Mouse (Mus musculus) neural tube, embryonic 11.5 days (tissue): ENCODE data around the gene Tlr6. TPM values are rescaled to one million over a fixed set of nuclear protein-coding genes. Genes with fewer than 3 reads are reported as not detected.

Source experiments
- ATAC-seq: fragments of 200-750 bp; cut with Nextera tagmentation; 2 replicates; pipeline ENCODE4 v1.8.0; 2017; ENCODE audit warnings: moderate number of reproducible peaks, mild to moderate bottlenecking, moderate TSS enrichment, moderate library complexity; ENCODE audit not compliant: insufficient read depth, low FRiP score, low TSS enrichment
- DNase-seq: peaks from one replicate; pipeline ENCODE4 v3.0.0-alpha.2; 2015; ENCODE audit warnings: low spot score
- H3K27ac ChIP-seq: fragments of 300-500 bp; sonication (generic); 2 replicates; pipeline ENCODE4 v1.5.1; 2014; ENCODE audit warnings: low read depth, mild to moderate bottlenecking, low read length
- H3K27me3 ChIP-seq: fragments of 300-500 bp; sonication (generic); 2 replicates; pipeline ENCODE4 v1.6.1; 2014; ENCODE audit warnings: mild to moderate bottlenecking, low read length, mixed read lengths; ENCODE audit not compliant: control insufficient read depth, insufficient read depth
- H3K36me3 ChIP-seq: fragments of 300-500 bp; sonication (generic); 2 replicates; pipeline ENCODE4 v1.6.1; 2014; ENCODE audit warnings: mild to moderate bottlenecking, low read length, moderate library complexity, mixed read lengths; ENCODE audit not compliant: control insufficient read depth, insufficient read depth
- H3K4me1 ChIP-seq: fragments of 300-500 bp; sonication (generic); 2 replicates; pipeline ENCODE4 v1.6.1; 2014; ENCODE audit warnings: low read length, mixed read lengths; ENCODE audit not compliant: control insufficient read depth, insufficient read depth
- H3K4me2 ChIP-seq: fragments of 300-500 bp; sonication (generic); 2 replicates; pipeline ENCODE4 v1.6.1; 2014; ENCODE audit warnings: low read depth, mild to moderate bottlenecking, moderate library complexity
- H3K4me3 ChIP-seq: fragments of 300-500 bp; sonication (generic); 2 replicates; pipeline ENCODE4 v1.5.1; 2014; ENCODE audit warnings: low read depth, low read length
- H3K9ac ChIP-seq: fragments of 300-500 bp; sonication (generic); 2 replicates; pipeline ENCODE4 v1.6.1; 2014; ENCODE audit warnings: mild to moderate bottlenecking, low read length
- H3K9me3 ChIP-seq: fragments of 300-500 bp; sonication (generic); 2 replicates; pipeline ENCODE4 v1.6.1; 2016; ENCODE audit warnings: low read length; ENCODE audit not compliant: control insufficient read depth
- WGBS: fragments of 180-500 bp; shearing (Covaris S2); extraction: QIAGEN DNeasy Blood & Tissue Kit; methylation state at CpG from one replicate; pipeline ENCODE4 v1.1.7; 2014; 5-methylcytosine and 5-hydroxymethylcytosine counted together
- polyA plus RNA-seq: library from polyadenylated mRNA; unstranded; fragments of >200 nt; fragmentation: Nextera tagmentation; extraction: Ambion mirVana; gene quantifications from 2 replicates; pipeline ENCODE4 v1.2.1, GENCODE M21; 2014

The Tlr6 gene
- polyA plus RNA-seq, result 0.34 and 0.41 TPM in 2 replicates

DNA sequence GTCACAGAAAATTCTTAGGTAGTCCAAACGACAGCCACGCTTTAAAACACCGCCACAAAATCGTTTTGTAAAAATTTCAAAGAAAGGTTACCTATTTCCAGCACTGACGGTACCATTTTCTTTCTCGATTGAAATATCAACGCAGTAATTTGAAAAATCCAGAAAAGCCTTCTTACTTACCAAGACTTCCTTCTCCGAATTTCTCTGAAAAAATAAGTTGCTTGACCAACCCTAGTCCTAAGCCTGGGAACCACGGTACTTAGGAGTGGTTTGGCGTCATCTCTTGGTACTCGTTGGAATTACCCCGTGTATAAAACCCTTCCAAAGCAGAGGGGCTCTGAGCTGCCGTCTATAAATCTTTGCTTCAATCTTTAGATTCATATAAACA, at the start of gene Tlr6:
Tlr6 (minus strand) TSS at position 255 of the 388 bp plus-strand sequence.
- H3K27ac ChIP-seq, result no peak within 1 kb of the TSS
- H3K4me3 ChIP-seq, result no peak within 1 kb of the TSS
- ATAC-seq, result no peak
- 83% methylated on average over 13 of the region's 13 CpGs for WGBS
- H3K36me3 ChIP-seq, result no peaks in the 10 kb centered on the region
- H3K4me1 ChIP-seq, result no peaks in the 10 kb centered on the region
- no peak for DNase-seq
- no peak within 1 kb of the TSS for H3K4me2 ChIP-seq
- no peaks in the 10 kb centered on the region for H3K9me3 ChIP-seq
- no peak within 1 kb of the TSS for H3K9ac ChIP-seq
- no peaks in the 10 kb centered on the region for H3K27me3 ChIP-seq

DNA sequence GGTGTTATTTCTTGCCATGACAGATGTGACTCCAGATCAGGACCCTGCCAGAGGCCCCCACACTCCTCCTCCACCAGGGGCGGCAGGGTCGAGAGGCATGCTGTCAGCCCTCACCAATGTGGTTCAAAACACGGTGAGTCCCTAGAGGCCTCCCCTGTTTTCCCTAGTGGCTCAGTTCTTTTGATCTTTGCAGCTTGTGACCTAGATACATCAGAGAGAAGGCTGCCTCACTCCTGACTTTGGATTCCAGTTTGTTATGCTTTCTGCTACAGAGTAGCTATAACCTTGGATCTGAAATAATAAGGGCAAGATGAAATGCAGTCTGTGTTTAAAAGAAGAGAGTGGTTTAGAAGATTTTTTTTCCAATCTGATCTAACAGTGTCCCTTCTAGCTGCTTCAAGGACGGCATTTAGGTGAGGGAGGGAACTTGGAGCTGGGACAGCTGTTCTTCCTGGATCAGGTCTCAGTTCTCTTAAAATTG, 46.2 kb upstream of the Tlr6 start:
- no peaks in the 10 kb centered on the region for H3K27me3 ChIP-seq
- WGBS, result 47% methylated on average over 4 of the region's 4 CpGs
- H3K4me2 ChIP-seq, result no peak overlapping the region
- H3K9ac ChIP-seq, result no peak overlapping the region
- H3K4me3 ChIP-seq, result no peak overlapping the region
- H3K9me3 ChIP-seq, result no peaks in the 10 kb centered on the region
- no peak overlapping the region for H3K27ac ChIP-seq
- H3K36me3 ChIP-seq, result no peaks in the 10 kb centered on the region; the same call in 1 of the 2 replicates
- no peak for DNase-seq
- no peak for ATAC-seq
- H3K4me1 ChIP-seq, result peaks cover 3% of the 10 kb centered on the region; the same call in 1 of the 2 replicates

DNA sequence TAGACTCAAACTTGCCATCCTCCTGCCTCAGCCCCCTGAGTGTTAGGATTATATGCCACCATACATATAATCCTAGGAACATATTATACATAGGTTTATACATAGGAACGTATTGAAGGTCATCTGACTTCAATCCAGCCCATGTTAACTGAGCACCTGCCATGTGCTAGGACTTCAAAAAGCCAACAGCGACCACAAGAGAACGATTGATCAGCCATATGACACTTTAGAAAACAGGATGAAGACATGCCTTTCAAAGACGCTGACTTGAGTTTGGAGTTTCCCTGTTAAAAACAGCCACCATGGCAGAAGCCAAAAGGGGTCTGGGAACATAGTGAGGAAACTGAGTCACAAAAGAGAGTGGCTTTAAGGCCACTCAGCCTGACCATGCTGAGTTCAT, 45.4 kb upstream of the Tlr6 start:
- ATAC-seq (no peak), DNase-seq (no peak)
- Histone ChIP-seq H3K4me1 (peaks cover 3% of the 10 kb centered on the region; the same call in 1 of the 2 replicates), H3K4me3 (no peak overlapping the region), H3K27ac (no peak overlapping the region), H3K9me3 (no peaks in the 10 kb centered on the region), H3K4me2 (no peak overlapping the region), H3K27me3 (no peaks in the 10 kb centered on the region), H3K36me3 (no peaks in the 10 kb centered on the region; the same call in 1 of the 2 replicates), H3K9ac (no peak overlapping the region)
- whole genome bisulfite sequencing, result 86% methylated on average over 4 of the region's 4 CpGs

DNA sequence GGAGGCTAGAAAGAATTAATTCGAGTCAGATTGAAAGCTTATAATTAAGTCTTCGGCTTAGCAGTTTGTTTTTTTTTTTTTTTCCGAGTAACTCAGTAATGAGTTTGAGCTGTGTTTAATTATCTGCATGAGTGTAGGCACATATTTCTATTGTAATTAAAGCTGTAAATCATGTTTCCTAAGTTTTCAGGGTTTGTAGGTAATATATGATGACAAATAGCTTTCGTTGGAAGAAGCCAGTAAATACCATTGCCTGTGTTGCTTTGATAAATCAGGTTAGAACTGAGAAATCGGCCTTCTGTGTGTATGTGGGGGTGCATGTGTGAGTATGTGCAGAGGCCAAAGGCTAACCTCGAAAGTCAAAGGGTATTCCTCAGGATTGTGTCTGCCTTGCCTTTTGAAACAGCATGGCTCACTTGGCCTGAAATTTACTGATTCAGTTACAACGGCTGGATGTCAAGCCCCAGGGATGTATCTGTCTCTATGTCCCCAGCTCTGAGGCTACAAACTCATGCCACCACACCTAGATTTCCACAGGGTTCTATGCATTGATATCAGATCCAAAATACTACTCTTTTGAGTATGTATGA, 44.1 kb upstream of the Tlr6 start:
- no peak overlapping the region for H3K9ac ChIP-seq
- H3K4me3 ChIP-seq, result no peak overlapping the region
- no peaks in the 10 kb centered on the region for H3K36me3 ChIP-seq
- H3K9me3 ChIP-seq, result no peaks in the 10 kb centered on the region
- ATAC-seq, result no peak
- H3K27ac ChIP-seq, result no peak overlapping the region
- no peak overlapping the region for H3K4me2 ChIP-seq
- 69% methylated on average over 7 of the region's 7 CpGs for WGBS
- no peak for DNase-seq
- H3K27me3 ChIP-seq, result no peaks in the 10 kb centered on the region
- H3K4me1 ChIP-seq, result peaks cover 3% of the 10 kb centered on the region; the same call in 1 of the 2 replicates

DNA sequence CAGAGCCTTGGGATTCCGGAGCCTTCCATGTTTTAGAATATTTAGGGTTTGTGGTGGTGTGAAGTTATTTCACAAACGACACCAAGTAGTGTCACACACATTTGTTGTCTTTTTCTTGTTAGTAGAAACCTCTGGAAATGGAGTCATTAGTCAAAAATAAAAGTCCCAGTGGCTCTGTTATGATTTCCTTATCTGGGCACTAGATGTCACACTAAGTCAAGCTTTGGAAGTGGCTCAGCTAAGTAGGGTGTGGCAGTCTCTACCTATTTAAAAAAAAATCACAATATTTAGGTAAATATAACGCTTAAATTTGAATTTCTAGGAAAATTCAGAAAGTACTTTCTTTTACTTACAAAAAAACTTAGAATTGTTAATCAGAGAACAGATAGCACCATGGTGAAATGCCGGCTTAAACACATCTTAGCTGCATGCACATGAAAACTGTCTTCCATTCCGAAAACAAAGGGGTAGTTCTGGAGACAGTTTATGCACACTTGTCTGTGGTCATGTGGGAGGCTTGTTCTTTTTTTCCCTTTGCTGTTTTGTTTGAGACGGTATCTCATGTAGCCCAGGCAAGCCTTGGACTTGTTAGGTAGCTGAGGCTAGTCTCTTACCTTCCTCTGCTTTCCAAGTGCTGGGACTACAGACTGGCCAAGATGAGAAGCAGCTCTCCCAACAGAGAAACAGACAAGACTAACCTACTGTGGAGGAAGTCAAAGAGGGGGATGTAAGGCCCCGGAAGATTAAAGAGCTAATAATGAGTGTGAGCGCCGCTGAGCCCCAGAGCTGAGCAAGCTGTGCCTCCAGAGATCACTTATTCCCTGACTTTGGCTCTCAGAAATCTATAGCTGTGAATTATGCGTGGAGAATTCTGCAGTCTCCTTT, 43.3 kb upstream of the Tlr6 start:
- no peak for ATAC-seq
- Histone ChIP-seq H3K9me3 (no peaks in the 10 kb centered on the region), H3K4me1 (peaks cover 3% of the 10 kb centered on the region; the same call in 1 of the 2 replicates), H3K36me3 (no peaks in the 10 kb centered on the region), H3K4me2 (no peak overlapping the region), H3K4me3 (no peak overlapping the region), H3K9ac (no peak overlapping the region), H3K27me3 (no peaks in the 10 kb centered on the region), H3K27ac (no peak overlapping the region)
- DNase-seq, result no peak
- WGBS, result 64% methylated on average over 10 of the region's 10 CpGs

DNA sequence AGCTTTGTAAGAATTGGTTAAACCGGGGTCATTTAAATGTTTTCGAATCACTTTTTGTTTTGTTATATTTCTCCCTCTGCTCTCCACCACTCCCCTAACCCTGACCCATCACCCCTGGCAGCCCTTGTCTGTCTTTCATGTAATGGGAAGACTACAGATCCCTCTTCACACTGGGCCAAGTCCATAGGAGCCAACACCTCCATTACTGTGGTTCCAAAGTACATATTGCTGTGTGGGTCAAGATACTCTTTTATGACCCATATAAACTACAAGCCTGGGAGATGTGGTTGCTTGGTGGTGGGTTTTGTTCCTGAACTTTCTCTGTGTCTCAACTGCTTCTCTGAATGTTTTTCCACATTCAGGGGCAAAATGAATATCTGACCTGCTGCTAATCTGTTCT, 35.5 kb upstream of the Tlr6 start:
- Histone ChIP-seq H3K4me2 (no peak overlapping the region), H3K9me3 (no peaks in the 10 kb centered on the region), H3K4me1 (no peaks in the 10 kb centered on the region), H3K27me3 (no peaks in the 10 kb centered on the region), H3K4me3 (no peak overlapping the region), H3K9ac (no peak overlapping the region), H3K27ac (no peak overlapping the region), H3K36me3 (no peaks in the 10 kb centered on the region)
- DNase-seq, result no peak
- no peak for ATAC-seq
- 97% methylated on average over 2 of the region's 2 CpGs for WGBS

DNA sequence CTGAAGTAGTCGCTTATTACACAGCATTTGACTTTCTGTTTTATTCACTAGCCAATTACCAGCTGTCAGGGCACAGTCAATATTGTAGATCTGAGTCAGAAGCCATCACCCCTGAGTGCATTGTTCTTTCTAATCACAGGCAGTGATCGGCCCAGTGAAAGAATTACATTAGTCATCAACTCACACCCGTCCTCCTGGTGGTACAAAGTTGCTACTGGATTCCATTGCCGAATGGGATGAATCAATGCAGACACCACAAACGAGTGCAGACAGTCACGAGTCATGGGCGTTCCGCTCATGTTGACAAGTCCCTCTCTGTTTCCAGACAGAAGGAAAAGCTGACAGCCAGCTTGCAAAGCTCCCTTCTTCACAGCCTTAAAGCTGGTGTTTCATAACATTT, 32.6 kb upstream of the Tlr6 start:
- DNase-seq, result no peak
- Histone ChIP-seq H3K9me3 (no peaks in the 10 kb centered on the region), H3K9ac (no peak overlapping the region), H3K36me3 (no peaks in the 10 kb centered on the region), H3K27ac (no peak overlapping the region), H3K27me3 (no peaks in the 10 kb centered on the region), H3K4me2 (no peak overlapping the region), H3K4me1 (no peaks in the 10 kb centered on the region), H3K4me3 (no peak overlapping the region)
- 75% methylated on average over 8 of the region's 8 CpGs for WGBS
- no peak for ATAC-seq

DNA sequence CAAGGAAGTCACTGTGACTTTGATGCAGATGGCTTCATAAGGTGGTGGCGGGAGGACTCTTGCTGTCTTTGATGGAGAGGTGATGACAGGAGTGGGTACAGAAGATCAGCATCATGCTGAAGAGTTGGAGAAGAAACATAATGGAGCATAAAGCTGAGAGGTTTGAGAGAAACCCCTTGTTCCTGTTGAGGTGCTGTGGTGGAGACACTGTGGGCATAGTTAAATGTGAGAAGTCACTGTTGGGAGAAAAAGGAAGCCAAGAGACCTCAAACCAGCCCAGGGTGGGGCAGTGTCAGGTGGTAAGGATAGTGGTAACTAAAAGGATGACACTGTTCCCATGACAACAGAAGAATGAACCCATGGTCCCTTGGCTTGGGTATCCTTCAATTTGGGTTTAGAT, 30.0 kb upstream of the Tlr6 start:
- Histone ChIP-seq H3K27ac (no peak overlapping the region), H3K4me1 (no peaks in the 10 kb centered on the region), H3K36me3 (no peaks in the 10 kb centered on the region), H3K4me2 (no peak overlapping the region), H3K9me3 (no peaks in the 10 kb centered on the region), H3K9ac (no peak overlapping the region), H3K27me3 (no peaks in the 10 kb centered on the region), H3K4me3 (no peak overlapping the region)
- DNase-seq (no peak), ATAC-seq (no peak)
- WGBS, result 92% methylated on average over 1 of the region's 1 CpGs
